8 mouse cellular contexts compared by ENCODE assay signal in genomic region chr19:15924181-15924865, GRCm38 (mm10). TPM values are rescaled to one million over a fixed set of nuclear protein-coding genes. Genes with fewer than 3 reads are reported as not detected.
A peak's percentile ranks its signal among the peaks of the same experiment; 100 is the strongest.
DNase-seq lines count a peak whose midpoint lies in the region; ATAC-seq and TF ChIP-seq lines count a peak whose summit lies in the region.

No protein-coding gene starts in this region.

- peak overlapping the region; percentile 58 for H3K4me3 ChIP-seq in hindbrain, embryonic 14.5 days (replicated peaks; ENCODE audit: low read length)
- H3K4me3 ChIP-seq in lung, postnatal 0 days (ENCODE audit: low read depth, low read length) = peak overlapping the region; percentile 44

- H3K27me3 ChIP-seq in hindbrain, embryonic 14.5 days (ENCODE audit: control insufficient read depth, insufficient read depth, low read length) = no peaks in the 10 kb centered on the region
- no peaks in the 10 kb centered on the region for H3K27me3 ChIP-seq in lung, postnatal 0 days (replicated peaks; ENCODE audit: insufficient read depth, low read length)

- no peaks in the 10 kb centered on the region for H3K9me3 ChIP-seq in hindbrain, embryonic 14.5 days (ENCODE audit: control insufficient read depth, low read length)
- no peaks in the 10 kb centered on the region for H3K9me3 ChIP-seq in lung, postnatal 0 days (ENCODE audit: low read length)

- peak; percentile 38 for TF ChIP-seq CTCF in lung, postnatal 0 days (IDR thresholded peaks at IDR 0.05)

- no peak for TF ChIP-seq EP300 in lung, postnatal 0 days (IDR thresholded peaks at IDR 0.05)

- peak overlapping the region; percentile 83 for H3K27ac ChIP-seq in hindbrain, embryonic 14.5 days
- H3K27ac ChIP-seq in lung, postnatal 0 days (ENCODE audit: low read length) = peak overlapping the region; percentile 82

- peak overlapping the region; percentile 93 for H3K4me2 ChIP-seq in hindbrain, embryonic 14.5 days (replicated peaks)
- H3K4me2 ChIP-seq in lung, postnatal 0 days (replicated peaks; ENCODE audit: low read depth, low read length) = peak overlapping the region; percentile 85

- peak overlapping the region; percentile 67 for H3K9ac ChIP-seq in hindbrain, embryonic 14.5 days
- H3K9ac ChIP-seq in lung, postnatal 0 days (replicated peaks; ENCODE audit: low read depth) = peak overlapping the region; percentile 20; the same call in 1 of the 2 replicates

- peak; percentile 64 for ATAC-seq in hindbrain, embryonic 14.5 days (ENCODE audit: low FRiP score)
- peak; percentile 53 for ATAC-seq in lung, postnatal 0 days

- WGBS in hindbrain, embryonic 14.5 days = under 1% methylated on average over 46 of the region's 46 CpGs
- WGBS in lung, postnatal 0 days = 0% methylated on average over 44 of the region's 46 CpGs

- DNase-seq in T-cell, adult 2 months (ENCODE audit: low spot score) = peak; percentile 62
- DNase-seq in cerebellum, postnatal 10 days = peak; percentile 84 to 89
- peak; percentile 44 to 66 for DNase-seq in frontal cortex, postnatal 14 days (ENCODE audit: low spot score in 2 of 2)
- peak; percentile 62 for DNase-seq in hindbrain, embryonic 14.5 days (ENCODE audit: low spot score)
- peak; percentile 40 for DNase-seq in layer of hippocampus, postnatal 25 days (ENCODE audit: extremely low spot score in 1 of 2, low spot score in 1 of 2)
- DNase-seq in lung, postnatal 0 days (ENCODE audit: low spot score) = peak; percentile 57
- DNase-seq in ovary, adult 18-20 months (ENCODE audit: low spot score) = peak; percentile 33
- DNase-seq in thymus, postnatal 25 days = peak; percentile 55

- peaks cover 12% of the 10 kb centered on the region for H3K4me1 ChIP-seq in hindbrain, embryonic 14.5 days (replicated peaks; ENCODE audit: control insufficient read depth, insufficient read depth, low read length)
- H3K4me1 ChIP-seq in lung, postnatal 0 days (ENCODE audit: insufficient read depth, low read depth, low read length) = no peaks in the 10 kb centered on the region; the same call in 1 of the 2 replicates

- peaks cover 4% of the 10 kb centered on the region; the same call in 1 of the 2 replicates for H3K36me3 ChIP-seq in hindbrain, embryonic 14.5 days (replicated peaks; ENCODE audit: control insufficient read depth, insufficient read depth)
- no peaks in the 10 kb centered on the region for H3K36me3 ChIP-seq in lung, postnatal 0 days (ENCODE audit: insufficient read depth, low read length)

RNA-seq across cellular contexts. Expression of gene Psat1, which starts 22.8 kb away (rescaled TPM):
- 87.7 and 97.9 TPM in 2 replicates for polyA plus RNA-seq in hindbrain, embryonic 14.5 days (2014; fragmentation: Nextera tagmentation; extraction: Ambion mirVana)
- 100 to 1,000 TPM in 1 of 2 experiments, 10 to 100 TPM in 1; 99.7 to 123 TPM for total RNA-seq in layer of hippocampus, postnatal 25 days (2021)
- 35.2 and 47.8 TPM in 2 replicates for polyA plus RNA-seq in lung, postnatal 0 days (2015; fragmentation: Nextera tagmentation; extraction: Ambion mirVana)

Comparison
In these comparisons a context has a peak if more than half of its experiments do, and no peak if none do; other contexts are left out.
1. Peak in every context shown above with its lines: DNase-seq, ATAC-seq, H3K4me3 ChIP-seq and H3K27ac ChIP-seq.
2. DNase-seq: peak in every context shown above with its lines; median percentile 86 in cerebellum, postnatal 10 days; 62 in T-cell, adult 2 months; 62 in hindbrain, embryonic 14.5 days; 57 in lung, postnatal 0 days; 55 in frontal cortex, postnatal 14 days; 55 in thymus, postnatal 25 days; 40 in layer of hippocampus, postnatal 25 days; 33 in ovary, adult 18-20 months.